Mouse (Mus musculus): Measurements from ENCODE around the gene Clip4.
A peak's percentile ranks its signal among the peaks of the same experiment; 100 is the strongest.

DNA sequence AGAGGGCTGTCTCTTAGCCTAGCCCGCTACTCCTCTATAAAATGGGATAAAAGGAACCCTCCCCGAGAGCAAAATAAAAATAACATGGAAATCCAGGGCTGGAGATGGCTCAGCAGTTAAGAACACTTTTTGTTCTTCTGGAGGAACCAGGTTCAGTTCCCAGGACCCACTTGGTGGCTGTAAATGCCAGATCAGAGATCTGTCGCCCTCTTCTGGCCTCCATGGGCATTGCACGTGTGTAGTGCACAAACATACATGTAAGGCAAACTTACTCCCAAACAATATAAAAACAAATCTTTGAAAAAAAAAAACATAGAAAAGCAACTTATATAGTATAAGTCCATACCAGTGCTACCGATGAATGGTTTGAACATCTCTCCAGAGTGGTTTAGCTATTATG, 104.7 kb downstream of the Clip4 start:
- TF ChIP-seq CTCF (IDR thresholded peaks at IDR 0.05; ENCODE audit: low read depth) = peak; percentile 78
- no peak for TF ChIP-seq EP300 (IDR thresholded peaks at IDR 0.05; ENCODE audit: low read depth)

Data from liver, embryonic 14.5 days (tissue).